Mouse (Mus musculus): ENCODE measurements around the gene Jmjd6.
"Not testable (repeated sequence)": the region's sequence is repeated elsewhere in the genome, so short reads cannot be mapped to it uniquely, and the experiment has no call there.

Gene Jmjd6

DNA sequence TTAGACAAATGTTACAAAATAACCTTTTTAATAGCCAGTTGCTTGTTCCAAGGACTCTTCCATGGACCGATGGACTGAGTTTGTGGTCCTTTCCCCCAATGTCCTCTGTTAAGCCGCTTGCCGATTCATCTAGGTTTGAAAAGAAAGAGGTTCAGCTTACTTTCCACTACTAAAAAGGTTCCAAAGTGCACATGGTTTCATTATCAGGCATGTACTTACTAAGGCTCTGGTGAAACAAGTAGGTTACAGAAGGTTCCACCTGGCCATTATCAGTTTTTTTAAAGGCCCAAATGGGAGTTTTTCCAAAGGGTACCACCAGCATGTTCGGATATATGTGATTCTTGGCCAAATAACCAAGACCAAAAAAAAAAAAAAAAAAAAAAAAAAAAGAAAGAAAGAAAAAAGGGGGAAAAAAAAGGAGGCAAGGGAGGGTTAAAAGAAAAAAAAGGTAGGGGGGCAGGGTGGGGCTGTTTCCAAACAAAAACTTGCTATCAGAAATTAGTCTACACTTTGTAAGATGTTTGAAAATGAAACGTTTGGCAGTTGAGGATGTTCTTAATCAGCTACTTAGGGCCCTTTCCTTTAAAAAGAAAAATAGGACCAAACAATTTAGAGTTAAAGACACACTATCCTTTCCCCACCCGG lies 7.7 kb upstream of the Jmjd6 start:
- no peak for DNase-seq

GRCm38 (mm10) chr11:116850085-116850484 lies 6.8 kb upstream of the Jmjd6 start:
- no peak for DNase-seq

GRCm38 (mm10) chr11:116849587-116849986 lies 6.3 kb upstream of the Jmjd6 start:
- DNase-seq: no peak

- DNase-seq: not testable (repeated sequence)
Observed at GRCm38 (mm10) chr11:116848877-116849178, 5.6 kb upstream of the Jmjd6 start.

DNA sequence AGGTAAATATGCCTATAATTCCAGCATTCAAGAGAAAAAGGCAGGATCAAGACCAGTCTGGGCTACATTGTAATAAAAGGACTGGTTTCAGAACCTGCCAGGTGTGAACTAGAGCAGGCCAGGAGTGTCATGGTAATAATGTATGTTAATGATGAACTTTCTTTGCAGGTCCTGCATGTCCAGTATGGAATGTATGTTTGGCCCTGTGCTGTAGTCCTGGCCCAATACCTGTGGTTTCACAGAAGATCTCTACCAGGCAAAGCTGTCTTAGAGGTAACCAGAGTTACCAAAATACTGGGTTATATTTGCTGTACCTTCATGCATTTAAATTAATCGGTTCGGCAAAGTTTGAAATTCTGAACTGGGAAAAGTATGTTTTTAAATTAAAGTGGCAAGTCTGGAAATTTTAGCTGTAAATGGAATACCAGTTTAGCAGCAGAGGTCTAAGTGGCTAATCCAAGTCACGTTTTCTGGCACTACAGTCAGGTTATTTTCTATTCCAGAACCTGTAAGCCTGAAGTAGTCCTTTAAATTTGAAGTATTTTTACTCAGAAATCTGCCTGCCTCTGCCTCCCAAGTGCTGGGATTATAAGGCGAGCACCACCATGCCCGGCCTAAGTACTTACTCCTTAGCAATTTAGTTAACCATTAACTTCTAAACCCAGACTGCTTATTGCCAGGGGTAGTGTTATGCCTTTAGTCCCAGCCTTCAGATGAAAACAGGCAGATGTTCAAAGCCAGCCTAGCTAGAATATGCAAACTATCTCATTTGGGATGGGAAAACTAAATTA lies 5.0 kb upstream of the Jmjd6 start:
- DNase-seq: peak; percentile 51

DNA sequence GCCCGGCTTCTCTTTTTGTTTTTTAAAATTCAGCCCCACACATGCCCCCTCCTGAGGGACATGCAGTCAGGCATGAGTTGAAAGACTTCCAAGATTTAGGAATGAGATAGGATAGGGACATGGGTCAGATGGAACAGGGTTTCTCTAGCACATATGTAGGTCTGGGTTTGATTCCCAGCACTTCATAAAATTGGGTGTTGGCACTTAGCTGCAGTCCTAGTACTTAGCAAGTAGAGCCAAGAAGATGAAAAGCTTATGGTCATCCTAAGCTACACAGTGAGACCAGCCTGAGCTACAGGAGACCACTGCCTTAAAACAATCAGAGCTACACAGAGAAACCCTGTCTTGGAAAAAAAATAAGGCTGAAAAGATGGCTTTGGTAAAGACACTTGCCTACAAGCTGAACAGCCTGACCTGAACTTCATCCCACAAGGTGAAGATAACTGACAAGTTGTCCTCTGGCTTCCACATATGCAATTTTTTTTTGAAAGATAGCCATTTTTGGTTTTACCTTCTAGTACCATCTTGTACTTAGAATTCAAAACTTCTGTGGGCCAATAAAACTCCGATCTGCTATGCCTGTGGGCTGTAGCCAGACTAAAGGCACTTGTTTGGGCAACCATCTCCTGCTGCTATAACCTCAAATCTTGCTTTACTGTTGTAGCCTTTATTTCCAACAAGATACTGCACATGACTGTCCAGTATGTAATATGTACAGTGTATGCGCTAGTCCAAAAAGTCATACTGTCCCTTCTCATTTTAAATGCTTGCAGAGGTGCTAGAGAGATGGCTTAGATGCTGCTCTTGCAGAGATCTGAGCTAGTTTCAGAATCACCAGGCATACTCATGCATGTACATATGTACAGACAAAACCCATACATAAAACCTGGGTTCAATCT lies 4.2 kb upstream of the Jmjd6 start:
- DNase-seq: no peak

DNA sequence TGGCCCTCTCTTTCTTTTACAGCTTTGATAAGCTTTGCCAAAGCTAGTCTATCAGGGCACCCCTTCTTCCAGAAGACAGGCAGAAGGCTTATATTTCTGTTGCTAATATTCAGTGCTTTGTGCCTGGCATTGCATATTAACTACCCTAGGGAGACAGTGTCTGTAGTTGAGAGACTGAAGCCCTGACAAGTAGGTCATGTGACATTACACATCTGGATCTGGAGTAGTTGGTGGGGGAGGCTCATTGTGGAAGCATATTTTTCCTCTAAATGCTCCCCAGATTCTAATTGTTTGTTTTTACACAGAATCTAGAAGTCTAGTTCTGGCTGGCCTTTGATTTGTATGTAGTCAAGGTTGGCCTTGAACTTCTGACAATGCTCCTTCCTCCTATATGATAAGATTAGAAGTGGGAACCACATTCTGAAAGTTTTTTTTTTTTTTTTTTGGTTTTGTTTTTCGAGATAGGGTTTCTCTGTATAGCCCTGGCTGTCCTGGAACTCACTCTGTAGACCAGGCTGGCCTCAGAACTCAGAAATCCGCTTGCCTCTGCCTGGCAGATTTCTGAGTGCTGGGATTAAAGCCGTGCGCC lies 3.4 kb upstream of the Jmjd6 start:
- no peak for DNase-seq

DNA sequence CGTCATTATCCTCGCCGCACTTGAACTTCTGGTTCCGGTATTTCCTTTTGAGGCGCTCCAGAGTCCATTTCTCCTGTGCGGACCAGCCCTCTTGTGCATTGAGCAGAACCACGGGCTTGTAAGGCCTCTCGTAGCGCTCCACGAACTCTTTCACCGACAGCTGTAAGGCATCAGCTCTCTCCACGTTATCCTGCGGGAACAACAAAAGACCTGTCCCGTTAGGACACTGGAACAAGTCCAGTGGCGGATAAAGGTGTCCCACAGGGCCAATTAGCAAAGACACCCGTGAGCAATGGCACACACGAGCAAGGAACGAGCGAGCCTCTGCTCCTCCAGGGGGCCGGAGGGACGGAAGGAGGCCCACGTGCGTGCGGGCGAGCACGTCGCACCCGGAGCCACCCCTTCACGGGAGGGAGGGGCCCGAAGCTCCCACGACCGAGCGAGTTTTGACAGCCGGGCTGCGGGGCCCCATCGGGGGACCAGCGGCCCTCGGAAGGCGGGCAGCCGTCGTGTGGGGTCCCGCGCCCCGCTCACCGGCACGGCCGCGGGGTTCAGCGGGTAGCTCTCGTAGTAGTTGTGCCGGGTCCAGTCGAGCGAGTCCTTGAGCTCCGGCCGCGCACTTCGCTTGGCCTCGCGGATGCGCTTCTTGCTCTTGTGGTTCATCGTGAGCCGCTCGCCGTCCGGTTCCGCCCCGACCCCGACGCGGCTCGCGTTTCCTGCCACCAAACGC lies 553 bp downstream of the Jmjd6 start:
- DNase-seq: peak; percentile 64

DNA sequence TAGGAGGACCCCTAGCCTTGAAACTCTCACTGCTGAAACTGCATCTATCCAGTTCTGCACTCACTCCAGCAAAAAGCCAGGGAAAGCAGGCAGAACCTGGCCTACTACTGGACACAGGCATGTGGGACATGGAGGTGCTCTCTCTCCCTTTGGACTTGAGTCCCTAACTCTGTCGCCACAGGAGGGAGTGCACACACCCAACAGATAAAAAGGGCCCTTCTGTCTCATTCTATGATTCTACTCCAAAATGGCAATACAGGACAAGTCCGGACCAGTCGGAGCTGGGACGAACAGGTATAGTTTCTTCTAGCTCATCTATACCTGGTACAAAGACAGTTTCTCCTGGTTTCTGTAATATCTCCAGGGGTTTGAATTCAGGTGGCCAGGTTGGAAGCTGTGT lies 2.5 kb downstream of the Jmjd6 start:
- DNase-seq: no peak

DNA sequence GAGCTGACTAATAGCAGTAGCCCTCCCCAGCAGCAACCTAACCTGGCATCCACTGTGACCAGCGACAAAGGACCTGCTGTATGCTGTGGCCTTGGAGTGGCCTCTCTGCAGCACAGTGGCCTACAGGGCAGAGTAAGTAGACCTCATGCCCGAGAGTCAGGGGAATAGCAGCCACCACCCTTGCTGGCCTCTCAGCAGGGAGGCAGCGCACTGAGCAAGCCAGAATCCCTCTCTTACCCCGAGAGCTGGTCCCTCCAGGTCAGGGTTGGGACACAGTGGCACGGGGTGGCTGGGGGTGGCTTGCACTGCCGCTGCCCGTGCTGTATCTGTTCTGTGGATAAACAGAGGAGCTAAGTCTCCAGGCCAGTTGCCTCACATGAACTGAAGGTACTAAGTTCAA lies 3.6 kb downstream of the Jmjd6 start:
- no peak for DNase-seq

DNA sequence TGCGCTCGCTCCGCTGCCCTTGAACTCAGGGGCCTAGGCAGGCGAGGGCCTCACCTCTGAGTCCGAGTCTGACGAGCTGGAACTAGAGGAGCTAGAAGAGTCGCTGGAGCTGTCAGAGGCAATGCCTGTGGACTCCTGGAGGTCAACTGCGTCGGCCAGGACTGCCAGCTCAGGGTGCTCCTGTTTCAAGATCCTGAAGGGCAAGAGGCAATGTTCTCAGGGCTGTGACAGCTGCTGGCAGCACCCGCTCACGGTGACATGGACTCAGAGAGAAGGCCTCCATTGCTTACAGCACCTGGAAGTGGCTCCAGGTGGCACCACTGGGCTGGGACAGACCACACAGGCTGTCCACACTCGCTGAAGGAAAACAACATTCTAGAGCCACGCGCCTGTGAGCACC lies 4.3 kb downstream of the Jmjd6 start:
- no peak for DNase-seq

GRCm38 (mm10) chr11:116837441-116837840 lies 5.8 kb downstream of the Jmjd6 start:
- no peak for DNase-seq

- no peak for DNase-seq
Observed at GRCm38 (mm10) chr11:116836283-116836682, 7.0 kb downstream of the Jmjd6 start.

DNA sequence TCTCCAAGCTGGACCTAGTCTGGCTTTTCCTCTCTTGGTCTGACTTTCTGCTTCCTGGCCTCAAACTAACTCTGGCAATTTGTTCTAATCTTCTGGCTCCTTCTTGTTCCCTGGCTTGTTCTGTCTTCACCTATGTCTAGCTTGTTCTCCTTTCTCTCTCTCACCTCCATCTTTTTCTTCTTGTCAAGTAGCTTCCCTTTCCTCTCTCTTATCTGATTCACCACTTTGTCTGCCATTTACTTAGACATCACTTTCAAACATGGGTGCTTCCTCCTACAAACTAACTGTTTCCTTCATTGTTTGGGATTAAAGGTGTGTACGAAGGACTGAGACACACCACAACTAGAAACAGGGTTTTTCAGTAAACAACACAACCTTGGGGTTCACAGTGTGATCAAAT lies 8.3 kb downstream of the Jmjd6 start:
- no peak for DNase-seq

DNA sequence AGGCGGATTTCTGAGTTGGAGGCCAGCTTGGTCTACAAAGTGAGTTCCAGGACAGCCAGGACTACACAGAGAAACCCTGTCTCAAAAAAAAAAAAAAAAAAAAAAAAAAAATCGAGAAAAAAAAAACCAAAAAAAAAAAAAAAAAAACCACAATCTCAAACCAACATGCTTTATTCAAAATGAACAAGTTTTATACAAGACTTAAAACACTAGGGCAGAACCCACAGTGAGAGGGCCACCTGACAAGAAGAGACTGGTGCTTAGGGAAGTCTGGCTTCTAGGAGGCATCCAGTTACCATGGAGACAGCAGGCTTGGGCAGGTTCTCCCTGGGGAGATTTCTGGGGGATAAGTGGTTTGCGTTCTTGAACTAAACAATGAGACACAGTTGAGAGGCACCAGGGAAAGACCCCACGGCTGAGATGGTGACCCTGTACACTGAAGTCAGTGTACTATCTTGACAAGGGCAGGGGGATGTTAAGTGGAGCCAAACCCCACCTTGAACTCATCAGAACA lies 11.0 kb downstream of the Jmjd6 start:
- DNase-seq: no peak

- DNase-seq: peak; percentile 77
Observed at GRCm38 (mm10) chr11:116827534-116828165, 15.6 kb downstream of the Jmjd6 start, which contains the start of gene Mxra7. TSS of gene Mxra7 (minus strand) at chr11:116828046.

- DNase-seq: no peak
Observed at GRCm38 (mm10) chr11:116826550-116827504, 16.4 kb downstream of the Jmjd6 start.

DNA sequence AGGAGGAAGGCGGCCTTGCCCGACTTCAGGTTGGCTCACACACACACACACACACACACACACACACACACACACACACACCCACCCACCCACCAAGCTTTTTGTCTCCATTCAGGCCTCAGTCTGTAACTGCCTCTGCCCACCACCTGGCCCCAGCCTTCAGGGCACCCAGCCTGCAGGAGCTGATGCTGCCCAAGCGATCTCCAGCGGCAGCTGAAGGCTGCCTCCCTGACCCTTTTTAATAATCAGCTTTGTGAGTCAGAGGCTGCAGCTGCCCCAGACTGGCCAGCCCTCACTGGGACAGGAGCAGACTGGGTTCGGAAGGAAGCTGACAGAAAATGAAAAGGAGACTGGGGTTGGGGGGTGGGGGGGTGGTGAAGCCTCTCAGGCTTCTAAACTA lies 18.0 kb downstream of the Jmjd6 start:
- no peak for DNase-seq

GRCm38 (mm10) chr11:116823885-116824284 lies 19.4 kb downstream of the Jmjd6 start:
- not testable (repeated sequence) for DNase-seq

GRCm38 (mm10) chr11:116823255-116823654 lies 20.0 kb downstream of the Jmjd6 start:
- no peak for DNase-seq

- no peak for DNase-seq
Observed at GRCm38 (mm10) chr11:116822626-116823025, 20.6 kb downstream of the Jmjd6 start.
